Mouse (Mus musculus): ENCODE data around the gene Afg1l. TPM values are rescaled to one million over a fixed set of nuclear protein-coding genes. Genes with fewer than 3 reads are reported as not detected.

Gene Afg1l
- 5.9 and 8.1 TPM in 2 replicates for polyA plus RNA-seq (2014; fragmentation: Nextera tagmentation; extraction: Ambion mirVana)

DNA sequence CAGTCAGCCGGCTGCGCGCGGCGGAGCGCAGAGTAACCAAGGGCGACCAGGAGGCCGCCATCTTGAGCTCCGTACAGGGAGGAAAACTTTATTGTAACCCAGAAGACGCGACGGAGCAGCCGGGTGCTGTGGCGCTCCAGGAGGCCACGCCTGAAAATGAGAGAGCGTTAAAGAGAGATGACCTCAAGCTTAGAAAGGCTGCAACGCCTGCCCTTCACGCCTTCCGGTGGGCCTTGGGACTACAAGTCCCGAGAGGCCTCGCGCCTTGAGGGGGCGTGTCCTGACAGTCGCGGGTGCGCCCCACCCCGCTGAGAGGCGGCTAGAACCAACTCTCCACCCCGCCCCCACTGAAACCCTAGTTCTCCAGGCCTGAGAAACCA lies at the start of gene Afg1l:
TSS of gene Afg1l (minus strand) at position 225 of the 380 bp plus-strand sequence.
- Histone ChIP-seq H3K27me3 (ENCODE audit: control insufficient read depth, insufficient read depth, low read length) (no peaks in the 10 kb centered on the region), H3K4me3 (ENCODE audit: low read length) (peak within 1 kb of the TSS; percentile 84), H3K27ac (ENCODE audit: low read depth, low read length) (peak within 1 kb of the TSS; percentile 95), H3K4me2 (replicated peaks; ENCODE audit: low read depth, low read length) (peak within 1 kb of the TSS; percentile 67), H3K9me3 (ENCODE audit: control insufficient read depth, low read length) (no peaks in the 10 kb centered on the region), H3K9ac (ENCODE audit: low read depth, low read length) (peak within 1 kb of the TSS; percentile 91), H3K36me3 (ENCODE audit: control insufficient read depth, insufficient read depth, low read length) (no peaks in the 10 kb centered on the region), H3K4me1 (ENCODE audit: control insufficient read depth, insufficient read depth, low read length) (peaks cover 4% of the 10 kb centered on the region; the same call in 1 of the 2 replicates)
- 0% methylated on average over 28 of the region's 29 CpGs for WGBS
- peak; percentile 97 for ATAC-seq (ENCODE audit: low FRiP score, low TSS enrichment)

DNA sequence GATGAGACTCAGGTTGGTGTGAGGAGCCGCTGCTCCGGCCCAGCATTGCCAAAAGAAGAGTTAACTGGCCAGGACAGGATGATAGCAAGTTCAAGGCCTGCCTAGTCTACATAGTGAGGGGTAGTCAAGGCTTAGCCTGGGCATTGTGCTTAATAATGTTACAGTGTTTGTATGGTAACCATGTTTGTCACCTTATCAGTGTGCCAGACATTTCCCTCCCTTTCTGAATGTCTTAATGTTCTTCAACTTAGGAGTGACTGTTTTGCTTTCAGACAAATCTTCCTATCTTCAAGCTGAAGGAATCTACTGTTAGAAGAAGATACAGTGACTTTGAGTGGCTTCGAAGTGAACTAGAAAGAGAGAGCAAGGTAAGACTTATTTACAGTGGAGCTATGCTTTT lies 47.3 kb upstream of the Afg1l start:
- Histone ChIP-seq H3K9ac (ENCODE audit: low read depth, low read length) (no peak overlapping the region), H3K4me1 (ENCODE audit: control insufficient read depth, insufficient read depth, low read length) (no peaks in the 10 kb centered on the region), H3K36me3 (ENCODE audit: control insufficient read depth, insufficient read depth, low read length) (peaks cover 34% of the 10 kb centered on the region), H3K9me3 (ENCODE audit: control insufficient read depth, low read length) (no peaks in the 10 kb centered on the region), H3K4me2 (replicated peaks; ENCODE audit: low read depth, low read length) (no peak overlapping the region), H3K27ac (ENCODE audit: low read depth, low read length) (no peak overlapping the region), H3K27me3 (ENCODE audit: control insufficient read depth, insufficient read depth, low read length) (no peaks in the 10 kb centered on the region), H3K4me3 (ENCODE audit: low read length) (no peak overlapping the region)
- WGBS = 99% methylated on average over 3 of the region's 3 CpGs
- ATAC-seq (ENCODE audit: low FRiP score, low TSS enrichment) = no peak

DNA sequence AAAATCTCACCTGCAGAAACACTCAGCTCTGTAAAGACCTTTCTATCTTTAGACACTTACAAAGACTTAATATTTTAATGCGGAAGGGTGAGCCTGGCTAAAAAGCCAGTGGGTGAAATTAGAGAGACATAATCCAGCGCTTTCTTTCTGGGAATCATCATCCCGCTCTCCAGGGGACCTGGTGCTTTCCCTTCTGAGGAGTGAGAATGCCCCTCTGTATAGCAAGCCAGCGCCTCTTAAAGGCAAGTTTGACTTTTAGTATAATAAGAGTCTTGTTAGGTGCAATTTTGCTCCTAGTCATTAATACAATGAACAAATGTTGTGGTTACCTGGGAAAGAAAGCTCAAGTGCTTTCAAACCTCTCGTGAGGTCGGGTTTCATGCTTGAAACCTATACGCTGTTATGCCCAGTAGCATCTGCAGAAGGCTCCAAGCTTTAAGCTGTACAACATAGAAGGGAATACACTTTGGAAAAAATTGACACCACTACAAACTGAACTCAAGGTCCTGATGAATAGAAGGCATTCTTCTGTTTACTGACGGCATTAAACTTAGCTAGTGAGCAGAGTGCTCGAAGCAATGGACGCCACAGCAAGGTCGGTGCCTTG lies 45.3 kb upstream of the Afg1l start:
- Histone ChIP-seq H3K4me1 (ENCODE audit: control insufficient read depth, insufficient read depth, low read length) (no peaks in the 10 kb centered on the region), H3K4me2 (replicated peaks; ENCODE audit: low read depth, low read length) (no peak overlapping the region), H3K9ac (ENCODE audit: low read depth, low read length) (no peak overlapping the region), H3K4me3 (ENCODE audit: low read length) (no peak overlapping the region), H3K27me3 (ENCODE audit: control insufficient read depth, insufficient read depth, low read length) (no peaks in the 10 kb centered on the region), H3K9me3 (ENCODE audit: control insufficient read depth, low read length) (no peaks in the 10 kb centered on the region), H3K27ac (ENCODE audit: low read depth, low read length) (no peak overlapping the region), H3K36me3 (ENCODE audit: control insufficient read depth, insufficient read depth, low read length) (peaks cover 27% of the 10 kb centered on the region)
- 79% methylated on average over 11 of the region's 11 CpGs for WGBS
- ATAC-seq (ENCODE audit: low FRiP score, low TSS enrichment) = no peak

DNA sequence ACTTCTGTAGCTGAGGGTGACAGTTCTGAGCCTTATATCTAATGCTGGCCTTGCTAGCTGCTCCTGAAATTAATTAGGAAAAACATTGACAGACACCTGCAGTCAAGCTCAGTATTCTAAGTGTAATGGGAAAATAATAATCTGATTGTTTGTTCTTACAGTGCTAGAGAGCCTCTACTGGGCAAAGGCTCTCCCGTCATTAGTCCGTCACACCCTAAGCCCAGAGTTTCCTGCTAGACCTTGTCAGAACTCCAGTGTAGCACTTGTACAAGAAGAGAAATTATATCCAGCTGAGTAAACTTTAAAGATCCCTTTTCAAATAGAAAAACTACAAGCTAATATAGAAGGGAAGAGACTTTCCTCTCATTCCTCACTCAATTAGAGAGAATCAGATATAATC lies 44.5 kb upstream of the Afg1l start:
- ATAC-seq (ENCODE audit: low FRiP score, low TSS enrichment) = no peak

DNA sequence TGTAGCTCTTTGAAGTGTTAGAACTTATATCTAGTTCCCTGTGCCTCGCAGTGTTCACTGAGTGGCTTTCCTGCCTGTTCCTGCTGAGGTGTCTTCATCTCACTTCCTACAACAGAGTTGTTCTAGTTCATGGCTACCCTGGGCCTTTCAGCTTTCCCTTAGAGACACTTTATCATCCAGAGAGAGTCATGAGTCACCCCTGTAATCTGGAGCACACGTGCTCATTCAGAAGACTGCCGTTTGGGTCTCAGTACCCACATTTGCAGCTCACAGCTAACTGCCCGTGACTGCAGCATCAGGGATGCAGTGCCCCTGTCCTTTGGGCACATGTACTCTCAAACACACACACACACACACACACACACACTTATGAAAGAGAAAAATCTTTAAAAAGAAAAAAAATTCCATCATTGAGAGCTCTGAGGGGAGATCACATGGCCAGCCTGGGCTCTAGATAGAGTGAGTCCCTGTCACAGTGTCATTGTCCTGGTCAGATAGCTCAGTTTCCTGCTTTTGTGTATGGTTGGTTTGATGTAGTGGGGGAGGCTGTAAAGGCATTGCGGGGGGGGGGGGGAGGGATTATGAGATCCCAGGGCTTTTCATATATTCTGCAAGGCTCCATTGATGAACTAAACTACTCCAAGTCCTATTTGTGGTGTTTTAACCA lies 43.1 kb upstream of the Afg1l start:
- no peaks in the 10 kb centered on the region for H3K4me1 ChIP-seq (ENCODE audit: control insufficient read depth, insufficient read depth, low read length)
- 63% methylated on average over 5 of the region's 5 CpGs for WGBS
- peaks cover 9% of the 10 kb centered on the region; the same call in 1 of the 2 replicates for H3K36me3 ChIP-seq (ENCODE audit: control insufficient read depth, insufficient read depth, low read length)
- no peak overlapping the region for H3K9ac ChIP-seq (ENCODE audit: low read depth, low read length)
- ATAC-seq (ENCODE audit: low FRiP score, low TSS enrichment) = no peak
- H3K4me2 ChIP-seq (replicated peaks; ENCODE audit: low read depth, low read length) = no peak overlapping the region
- no peak overlapping the region for H3K27ac ChIP-seq (ENCODE audit: low read depth, low read length)
- H3K4me3 ChIP-seq (ENCODE audit: low read length) = no peak overlapping the region
- no peaks in the 10 kb centered on the region for H3K9me3 ChIP-seq (ENCODE audit: control insufficient read depth, low read length)
- H3K27me3 ChIP-seq (ENCODE audit: control insufficient read depth, insufficient read depth, low read length) = no peaks in the 10 kb centered on the region

More for the DNA sequence above, 44.5 kb upstream of the Afg1l start:
- no peaks in the 10 kb centered on the region for H3K4me1 ChIP-seq (ENCODE audit: control insufficient read depth, insufficient read depth, low read length)
- H3K27me3 ChIP-seq (ENCODE audit: control insufficient read depth, insufficient read depth, low read length) = no peaks in the 10 kb centered on the region
- H3K4me2 ChIP-seq (replicated peaks; ENCODE audit: low read depth, low read length) = no peak overlapping the region
- H3K27ac ChIP-seq (ENCODE audit: low read depth, low read length) = no peak overlapping the region
- H3K36me3 ChIP-seq (ENCODE audit: control insufficient read depth, insufficient read depth, low read length) = peaks cover 20% of the 10 kb centered on the region
- no peaks in the 10 kb centered on the region for H3K9me3 ChIP-seq (ENCODE audit: control insufficient read depth, low read length)
- H3K4me3 ChIP-seq (ENCODE audit: low read length) = no peak overlapping the region
- 62% methylated on average over 2 of the region's 2 CpGs for WGBS
- no peak overlapping the region for H3K9ac ChIP-seq (ENCODE audit: low read depth, low read length)

DNA sequence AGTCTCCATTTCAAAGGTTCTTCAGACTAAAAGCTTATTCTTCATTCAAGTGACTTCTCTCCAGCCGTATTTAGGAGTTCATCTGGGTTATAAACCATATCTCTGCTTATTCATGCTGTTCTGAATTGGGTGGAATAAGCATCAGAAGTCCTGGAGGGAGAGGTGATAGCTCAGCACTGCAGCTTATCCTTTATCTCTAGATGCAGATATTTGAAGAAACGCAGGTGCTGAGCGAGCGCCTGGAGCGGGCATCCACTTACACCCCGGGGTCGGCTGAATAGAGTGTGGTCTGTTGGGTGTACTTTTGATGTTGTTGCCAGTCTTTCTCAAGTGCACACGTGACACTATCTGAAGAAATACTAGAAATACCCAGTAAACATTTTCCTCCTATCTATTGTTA lies 40.0 kb upstream of the Afg1l start:
- H3K9ac ChIP-seq (ENCODE audit: low read depth, low read length) = no peak overlapping the region
- ATAC-seq (ENCODE audit: low FRiP score, low TSS enrichment) = no peak
- no peaks in the 10 kb centered on the region for H3K27me3 ChIP-seq (ENCODE audit: control insufficient read depth, insufficient read depth, low read length)
- H3K4me3 ChIP-seq (ENCODE audit: low read length) = no peak overlapping the region
- no peaks in the 10 kb centered on the region for H3K9me3 ChIP-seq (ENCODE audit: control insufficient read depth, low read length)
- WGBS = 90% methylated on average over 8 of the region's 8 CpGs
- H3K4me2 ChIP-seq (replicated peaks; ENCODE audit: low read depth, low read length) = no peak overlapping the region
- no peaks in the 10 kb centered on the region for H3K4me1 ChIP-seq (ENCODE audit: control insufficient read depth, insufficient read depth, low read length)
- no peaks in the 10 kb centered on the region; the same call in 1 of the 2 replicates for H3K36me3 ChIP-seq (ENCODE audit: control insufficient read depth, insufficient read depth, low read length)
- no peak overlapping the region for H3K27ac ChIP-seq (ENCODE audit: low read depth, low read length)

DNA sequence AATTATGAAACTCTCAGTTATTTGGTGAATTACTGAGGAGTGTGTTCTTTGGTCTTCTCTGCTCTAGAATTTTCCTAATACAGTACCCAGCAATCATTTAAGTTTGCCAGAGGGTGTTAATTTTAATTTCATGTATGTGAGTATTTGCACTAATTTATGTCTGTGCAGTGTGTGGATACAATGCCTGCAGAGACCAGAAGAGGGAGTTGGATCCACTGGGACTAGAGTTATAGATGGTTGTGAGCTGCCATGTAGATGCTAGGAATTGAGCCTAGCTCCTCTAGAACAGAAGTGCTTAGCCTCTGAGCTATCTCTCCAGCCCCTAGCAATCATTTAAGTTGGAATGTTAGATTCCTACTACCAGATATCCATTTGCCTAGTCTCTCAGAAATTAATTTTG lies 35.8 kb upstream of the Afg1l start:
- Histone ChIP-seq H3K4me1 (ENCODE audit: control insufficient read depth, insufficient read depth, low read length) (no peaks in the 10 kb centered on the region), H3K27me3 (ENCODE audit: control insufficient read depth, insufficient read depth, low read length) (no peaks in the 10 kb centered on the region), H3K4me2 (replicated peaks; ENCODE audit: low read depth, low read length) (no peak overlapping the region), H3K27ac (ENCODE audit: low read depth, low read length) (no peak overlapping the region), H3K4me3 (ENCODE audit: low read length) (no peak overlapping the region), H3K9ac (ENCODE audit: low read depth, low read length) (no peak overlapping the region), H3K36me3 (ENCODE audit: control insufficient read depth, insufficient read depth, low read length) (peaks cover 3% of the 10 kb centered on the region; the same call in 1 of the 2 replicates), H3K9me3 (ENCODE audit: control insufficient read depth, low read length) (no peaks in the 10 kb centered on the region)
- no peak for ATAC-seq (ENCODE audit: low FRiP score, low TSS enrichment)

DNA sequence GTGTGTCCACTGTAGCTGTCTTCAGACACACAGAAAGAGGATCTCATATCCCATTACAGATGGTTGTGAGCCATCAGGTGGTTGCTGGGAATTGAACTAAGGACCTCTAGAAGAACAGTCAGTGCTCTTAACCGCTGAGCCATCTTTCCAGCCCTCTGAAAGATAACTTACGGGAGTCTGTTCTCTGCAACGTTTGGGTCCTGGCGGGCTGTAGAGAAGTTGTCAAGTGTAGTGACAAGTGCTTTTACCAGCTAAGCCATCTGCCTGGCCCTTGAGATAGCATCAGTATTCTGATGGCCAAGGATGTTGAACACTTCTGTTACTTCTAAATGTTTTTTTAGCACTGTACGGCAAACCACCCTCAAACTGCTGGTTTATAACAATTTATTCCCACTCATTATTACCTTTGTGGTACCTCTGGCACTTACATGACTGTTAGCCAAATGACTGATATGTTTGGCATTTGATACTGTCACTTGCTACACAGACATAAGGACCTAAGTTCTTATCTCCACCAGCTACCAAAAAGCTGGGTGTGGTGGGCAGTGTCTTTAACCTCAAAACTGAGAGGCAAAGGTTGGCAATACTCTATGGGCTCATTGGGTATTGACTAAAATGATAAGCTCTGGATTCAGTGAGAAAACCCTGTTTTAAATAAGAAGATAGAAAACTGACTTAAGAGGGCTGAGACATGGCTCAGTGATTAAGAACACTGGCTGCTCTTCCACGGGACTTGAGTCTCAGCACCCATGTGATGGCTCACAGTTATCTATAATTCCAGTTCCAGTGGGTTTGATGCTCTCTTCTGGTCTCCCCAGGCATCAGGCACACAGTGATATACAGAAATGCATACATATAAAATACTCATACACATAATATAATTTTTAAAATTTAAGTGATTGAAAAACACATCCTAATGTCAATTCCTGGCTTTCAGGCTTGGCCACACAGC lies 33.1 kb upstream of the Afg1l start:
- Histone ChIP-seq H3K9me3 (ENCODE audit: control insufficient read depth, low read length) (no peaks in the 10 kb centered on the region), H3K9ac (ENCODE audit: low read depth, low read length) (no peak overlapping the region), H3K4me1 (ENCODE audit: control insufficient read depth, insufficient read depth, low read length) (no peaks in the 10 kb centered on the region), H3K36me3 (ENCODE audit: control insufficient read depth, insufficient read depth, low read length) (peaks cover 10% of the 10 kb centered on the region; the same call in 1 of the 2 replicates), H3K27ac (ENCODE audit: low read depth, low read length) (no peak overlapping the region), H3K4me2 (replicated peaks; ENCODE audit: low read depth, low read length) (no peak overlapping the region), H3K4me3 (ENCODE audit: low read length) (no peak overlapping the region), H3K27me3 (ENCODE audit: control insufficient read depth, insufficient read depth, low read length) (no peaks in the 10 kb centered on the region)
- ATAC-seq (ENCODE audit: low FRiP score, low TSS enrichment) = no peak
- WGBS = 92% methylated on average over 6 of the region's 6 CpGs

Measured in kidney, embryonic 14.5 days (tissue).